Comparison of ENCODE assay signal across 9 mouse cellular contexts in the genomic region with DNA sequence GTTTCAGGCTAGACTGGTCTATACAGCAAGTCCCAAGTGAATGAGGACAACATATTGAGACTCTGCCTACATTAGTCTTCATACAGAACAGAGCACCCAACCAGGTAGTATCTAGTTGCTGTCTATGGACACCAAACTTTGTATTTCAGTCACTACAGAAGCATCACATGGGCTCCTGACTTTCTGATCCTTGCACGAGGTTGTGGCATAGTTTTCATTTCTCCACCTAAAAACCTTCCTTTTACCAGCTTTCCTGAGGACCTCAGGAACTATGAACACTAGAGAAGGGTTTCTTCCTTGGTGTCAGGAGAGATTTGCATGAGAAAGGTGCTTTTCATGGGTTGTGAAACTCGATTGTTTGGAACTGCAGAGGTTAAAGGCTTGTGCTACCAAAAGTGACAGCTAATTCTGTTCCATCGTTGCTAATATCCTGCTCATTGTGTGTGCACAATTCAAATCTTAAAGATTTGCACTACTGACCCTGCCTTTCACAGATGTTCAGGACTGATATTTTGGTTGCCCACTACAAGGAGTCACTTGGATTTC. TPM values are rescaled to one million over a fixed set of nuclear protein-coding genes. Genes with fewer than 3 reads are reported as not detected.
DNase-seq lines count a peak whose midpoint lies in the region; ATAC-seq and TF ChIP-seq lines count a peak whose summit lies in the region.
"Had no signal": no experiment of that assay in that cellular context is flagged by ENCODE, and none has a peak within 500 bp of the region (broad histone marks: within the 10 kb centered on the region; RNA-seq: fewer than 3 reads in every experiment).

No protein-coding gene starts in this region.

- ATAC-seq in kidney, postnatal 0 days (replicated peaks; ENCODE audit: low FRiP score, low read depth): no peak
- no peak for ATAC-seq in intestine, embryonic 14.5 days (replicated peaks; ENCODE audit: low FRiP score, low TSS enrichment, low read depth)
- ATAC-seq in midbrain, postnatal 0 days (ENCODE audit: low FRiP score): no peak; the same call in 1 of the 2 replicates

- 10% methylated on average over 3 of the region's 3 CpGs for WGBS in kidney, postnatal 0 days
- 14% methylated on average over 3 of the region's 3 CpGs for WGBS in intestine, embryonic 14.5 days
- WGBS in midbrain, postnatal 0 days: 8% methylated on average over 3 of the region's 3 CpGs

- H3K4me3 ChIP-seq in kidney, postnatal 0 days (replicated peaks; ENCODE audit: low read depth, low read length): peak overlapping the region; percentile 54
- peak overlapping the region; percentile 93 for H3K4me3 ChIP-seq in brown adipose tissue, adult 24 weeks (ENCODE audit: insufficient read depth, low read depth, low read length)
- H3K4me3 ChIP-seq in intestine, embryonic 14.5 days (ENCODE audit: low read depth, low read length): peak overlapping the region; percentile 58
- peak overlapping the region; percentile 47 for H3K4me3 ChIP-seq in midbrain, postnatal 0 days (ENCODE audit: low read depth, low read length)

- TF ChIP-seq CTCF in kidney, postnatal 0 days (IDR thresholded peaks at IDR 0.05; ENCODE audit: low read depth): no peak
- TF ChIP-seq CTCF in midbrain, postnatal 0 days (IDR thresholded peaks at IDR 0.05): no peak

- H3K9me3 ChIP-seq in kidney, postnatal 0 days (replicated peaks; ENCODE audit: low read length): no peaks in the 10 kb centered on the region
- H3K9me3 ChIP-seq in intestine, embryonic 14.5 days (ENCODE audit: control insufficient read depth, low read length): no peaks in the 10 kb centered on the region
- H3K9me3 ChIP-seq in midbrain, postnatal 0 days (ENCODE audit: low read length): no peaks in the 10 kb centered on the region

- no peak for DNase-seq in kidney, postnatal 0 days (ENCODE audit: low spot score)
- no peak for DNase-seq in kidney, adult 9 months
- DNase-seq in intestine, embryonic 14.5 days (ENCODE audit: low spot score): no peak
- DNase-seq in midbrain, postnatal 0 days (ENCODE audit: low spot score): no peak
- DNase-seq in urinary bladder, adult 18-20 months (ENCODE audit: low spot score in 2 of 2): no peak
- no peak for DNase-seq in urinary bladder, postnatal 36 days (ENCODE audit: low spot score in 2 of 2)
- no peak for DNase-seq in retina, postnatal 1 day

- H3K36me3 ChIP-seq in kidney, postnatal 0 days (ENCODE audit: insufficient read depth, low read length): 0 out of 2 replicates have a peak, but pooled peaks cover 12% of the 10 kb centered on the region
- peaks cover 14% of the 10 kb centered on the region for H3K36me3 ChIP-seq in intestine, embryonic 14.5 days (ENCODE audit: control insufficient read depth, insufficient read depth, low read length)
- H3K36me3 ChIP-seq in midbrain, postnatal 0 days (ENCODE audit: insufficient read depth, low read length): peaks cover 7% of the 10 kb centered on the region

- H3K9ac ChIP-seq in kidney, postnatal 0 days (ENCODE audit: low read depth, low read length): peak overlapping the region; percentile 74
- H3K9ac ChIP-seq in intestine, embryonic 14.5 days (ENCODE audit: low read length): peak overlapping the region; percentile 70
- H3K9ac ChIP-seq in midbrain, postnatal 0 days (replicated peaks; ENCODE audit: low read length, poor library complexity, severe bottlenecking): peak overlapping the region; percentile 70; the same call in 1 of the 2 replicates

- peaks cover 11% of the 10 kb centered on the region for H3K4me1 ChIP-seq in kidney, postnatal 0 days (replicated peaks; ENCODE audit: insufficient read depth, low read length)
- H3K4me1 ChIP-seq in brown adipose tissue, adult 24 weeks (ENCODE audit: control insufficient read depth, insufficient read depth, insufficient read length, low read length): peaks cover 6% of the 10 kb centered on the region
- peaks cover 10% of the 10 kb centered on the region for H3K4me1 ChIP-seq in intestine, embryonic 14.5 days (replicated peaks; ENCODE audit: control insufficient read depth, insufficient read depth, low read length)
- peaks cover 5% of the 10 kb centered on the region; the same call in 1 of the 2 replicates for H3K4me1 ChIP-seq in midbrain, postnatal 0 days (ENCODE audit: insufficient read depth, low read length)

- H3K4me2 ChIP-seq in kidney, postnatal 0 days (ENCODE audit: low read length): peak overlapping the region; percentile 81
- H3K4me2 ChIP-seq in intestine, embryonic 14.5 days (ENCODE audit: low read length): peak overlapping the region; percentile 56
- peak overlapping the region; percentile 66 for H3K4me2 ChIP-seq in midbrain, postnatal 0 days (ENCODE audit: low read depth, low read length, poor library complexity, severe bottlenecking)

- peak overlapping the region; percentile 84; the same call in 1 of the 2 replicates for H3K27ac ChIP-seq in kidney, postnatal 0 days
- peak overlapping the region; percentile 94 for H3K27ac ChIP-seq in brown adipose tissue, adult 24 weeks (replicated peaks; ENCODE audit: low read depth, low read length)
- peak overlapping the region; percentile 86 for H3K27ac ChIP-seq in intestine, embryonic 14.5 days (ENCODE audit: low read depth)
- H3K27ac ChIP-seq in midbrain, postnatal 0 days (ENCODE audit: low read depth, low read length): peak overlapping the region; percentile 91

- H3K27me3 ChIP-seq in kidney, postnatal 0 days (ENCODE audit: insufficient read depth, low read length): no peaks in the 10 kb centered on the region
- 0 out of 2 replicates have a peak, but pooled peaks cover 3% of the 10 kb centered on the region for H3K27me3 ChIP-seq in intestine, embryonic 14.5 days (replicated peaks; ENCODE audit: control insufficient read depth, insufficient read depth, low read length)
- no peaks in the 10 kb centered on the region for H3K27me3 ChIP-seq in midbrain, postnatal 0 days (ENCODE audit: insufficient read depth, low read length)

RNA-seq across cellular contexts. Expression of a gene that starts 1.0 kb away (rescaled TPM):
- polyA plus RNA-seq in kidney, postnatal 0 days (2015; fragmentation: Nextera tagmentation; extraction: Ambion mirVana): 6.5 and 6.9 TPM in 2 replicates
- 3.4 and 3.7 TPM in 2 replicates for polyA plus RNA-seq in brown adipose tissue, adult 24 weeks (2012; ENCODE audit: insufficient read depth, insufficient read length, missing spikeins)
- 8.0 and 10.1 TPM in 2 replicates for polyA plus RNA-seq in intestine, embryonic 14.5 days (2014; fragmentation: Nextera tagmentation; extraction: Ambion mirVana)
- 45.4 and 51.8 TPM in 2 replicates for total RNA-seq in midbrain, postnatal 0 days (2014; rRNA removed)
- polyA plus RNA-seq in midbrain, postnatal 0 days (2015; fragmentation: Nextera tagmentation; extraction: Ambion mirVana): 23.5 and 23.7 TPM in 2 replicates

RNA-seq across cellular contexts. Expression of a gene that starts 6.9 kb away (rescaled TPM):
- polyA plus RNA-seq in kidney, postnatal 0 days (2015; fragmentation: Nextera tagmentation; extraction: Ambion mirVana): 8.5 and 10.1 TPM in 2 replicates
- not detected in 2 replicates for polyA plus RNA-seq in brown adipose tissue, adult 24 weeks (2012; ENCODE audit: insufficient read depth, insufficient read length, missing spikeins)
- 1.1 and 1.2 TPM in 2 replicates for polyA plus RNA-seq in intestine, embryonic 14.5 days (2014; fragmentation: Nextera tagmentation; extraction: Ambion mirVana)
- 9.3 and 10.1 TPM in 2 replicates for total RNA-seq in midbrain, postnatal 0 days (2014; rRNA removed)
- polyA plus RNA-seq in midbrain, postnatal 0 days (2015; fragmentation: Nextera tagmentation; extraction: Ambion mirVana): 4.2 and 5.3 TPM in 2 replicates
- polyA plus RNA-seq: large intestine, adult 2 months had no signal

RNA-seq across cellular contexts. Expression of a gene that starts 8.3 kb away (rescaled TPM):
- polyA plus RNA-seq in kidney, postnatal 0 days (2015; fragmentation: Nextera tagmentation; extraction: Ambion mirVana): 6.3 and 7.4 TPM in 2 replicates
- 3.4 and 6.3 TPM in 2 replicates for polyA plus RNA-seq in brown adipose tissue, adult 24 weeks (2012; ENCODE audit: insufficient read depth, insufficient read length, missing spikeins)
- 13.4 and 15.2 TPM in 2 replicates for polyA plus RNA-seq in intestine, embryonic 14.5 days (2014; fragmentation: Nextera tagmentation; extraction: Ambion mirVana)
- 9.2 and 10.9 TPM in 2 replicates for total RNA-seq in midbrain, postnatal 0 days (2014; rRNA removed)
- 8.8 and 9.8 TPM in 2 replicates for polyA plus RNA-seq in midbrain, postnatal 0 days (2015; fragmentation: Nextera tagmentation; extraction: Ambion mirVana)

RNA-seq across cellular contexts. Expression of a gene that starts 23.7 kb away (rescaled TPM):
- 23.2 and 25.1 TPM in 2 replicates for polyA plus RNA-seq in kidney, postnatal 0 days (2015; fragmentation: Nextera tagmentation; extraction: Ambion mirVana)
- 68.8 and 70.5 TPM in 2 replicates for polyA plus RNA-seq in brown adipose tissue, adult 24 weeks (2012; ENCODE audit: insufficient read depth, insufficient read length, missing spikeins)
- polyA plus RNA-seq in intestine, embryonic 14.5 days (2014; fragmentation: Nextera tagmentation; extraction: Ambion mirVana): 17.9 and 26.6 TPM in 2 replicates
- 12.9 and 20.4 TPM in 2 replicates for total RNA-seq in midbrain, postnatal 0 days (2014; rRNA removed)
- 5.4 and 5.7 TPM in 2 replicates for polyA plus RNA-seq in midbrain, postnatal 0 days (2015; fragmentation: Nextera tagmentation; extraction: Ambion mirVana)

RNA-seq across cellular contexts. Expression of a gene that starts 38.9 kb away (rescaled TPM):
- 27.8 and 28.1 TPM in 2 replicates for polyA plus RNA-seq in kidney, postnatal 0 days (2015; fragmentation: Nextera tagmentation; extraction: Ambion mirVana)
- 12.0 and 12.1 TPM in 2 replicates for polyA plus RNA-seq in brown adipose tissue, adult 24 weeks (2012; ENCODE audit: insufficient read depth, insufficient read length, missing spikeins)
- polyA plus RNA-seq in intestine, embryonic 14.5 days (2014; fragmentation: Nextera tagmentation; extraction: Ambion mirVana): 27.5 and 28.0 TPM in 2 replicates
- total RNA-seq in midbrain, postnatal 0 days (2014; rRNA removed): 34.1 and 37.6 TPM in 2 replicates
- 34.2 and 41.4 TPM in 2 replicates for polyA plus RNA-seq in midbrain, postnatal 0 days (2015; fragmentation: Nextera tagmentation; extraction: Ambion mirVana)
